Mouse (Mus musculus) spleen, adult 18-20 months (tissue): ENCODE results near the gene Pnldc1.

Experiments used
- DNase-seq, 2 experiments: peaks; one replicate each; pipeline ENCODE4 v3.0.0; 2022; ENCODE audit warnings: mixed read lengths in 2 of 2

Pnldc1 gene

DNA sequence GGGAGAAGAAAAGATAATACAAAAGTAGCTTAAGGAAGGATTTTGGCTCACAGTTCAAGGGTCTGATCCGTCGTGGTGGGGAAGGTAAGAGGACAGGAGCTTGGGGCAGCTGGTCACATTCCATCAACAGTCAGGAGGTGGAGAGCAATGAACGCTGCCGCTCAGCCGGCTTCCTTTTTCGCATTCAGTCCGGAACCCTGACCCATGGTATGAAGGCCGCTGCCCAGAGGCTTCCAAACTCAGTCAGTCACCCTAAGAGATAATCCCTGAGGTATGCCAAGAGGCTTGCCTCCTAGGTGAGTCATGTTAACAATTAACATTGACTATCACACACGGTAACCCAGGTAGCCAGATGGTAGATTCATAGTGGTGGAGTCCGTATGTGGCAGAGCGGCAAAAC lies 55.6 kb downstream of the Pnldc1 start:
- DNase-seq = no peak

DNA sequence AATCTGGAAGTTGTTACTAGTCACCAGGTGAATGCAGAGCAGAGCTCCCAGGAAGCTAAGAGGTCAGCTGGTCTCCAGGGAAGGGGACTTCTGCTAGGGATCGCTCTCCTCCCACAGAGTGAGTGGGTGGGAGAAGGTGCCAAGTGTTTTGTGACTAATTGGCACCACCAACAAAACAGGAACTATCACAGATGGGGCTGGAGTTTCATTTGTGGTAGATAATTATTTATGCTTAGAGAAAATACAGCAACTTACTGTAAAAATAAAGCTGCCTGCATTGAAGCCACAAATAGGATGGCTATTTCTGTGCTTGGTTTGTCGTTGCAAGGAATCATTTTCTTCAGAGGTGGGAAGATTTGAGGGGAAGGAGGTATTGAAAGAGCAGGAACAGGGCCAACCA lies 56.2 kb downstream of the Pnldc1 start:
- no peak for DNase-seq

DNA sequence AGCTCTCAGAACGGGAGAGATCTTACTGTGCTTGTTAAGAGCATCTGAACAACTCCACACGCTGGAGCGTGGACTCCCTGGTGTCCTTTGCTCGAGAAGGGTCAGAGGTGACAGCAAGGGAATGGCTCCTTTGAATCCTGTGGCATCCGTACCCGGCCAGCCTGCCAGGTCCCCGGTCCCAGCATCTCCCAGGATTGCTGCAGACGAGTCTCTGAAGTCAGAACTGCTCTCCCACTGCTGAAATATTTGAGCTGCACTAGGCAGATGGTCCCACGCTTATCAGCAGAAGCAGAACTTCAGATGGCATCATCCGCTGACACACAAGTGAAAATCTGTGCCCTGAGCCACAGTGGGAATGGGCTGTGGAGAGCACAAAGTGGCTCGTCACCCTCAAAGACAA lies 58.3 kb downstream of the Pnldc1 start:
- DNase-seq = no peak

DNA sequence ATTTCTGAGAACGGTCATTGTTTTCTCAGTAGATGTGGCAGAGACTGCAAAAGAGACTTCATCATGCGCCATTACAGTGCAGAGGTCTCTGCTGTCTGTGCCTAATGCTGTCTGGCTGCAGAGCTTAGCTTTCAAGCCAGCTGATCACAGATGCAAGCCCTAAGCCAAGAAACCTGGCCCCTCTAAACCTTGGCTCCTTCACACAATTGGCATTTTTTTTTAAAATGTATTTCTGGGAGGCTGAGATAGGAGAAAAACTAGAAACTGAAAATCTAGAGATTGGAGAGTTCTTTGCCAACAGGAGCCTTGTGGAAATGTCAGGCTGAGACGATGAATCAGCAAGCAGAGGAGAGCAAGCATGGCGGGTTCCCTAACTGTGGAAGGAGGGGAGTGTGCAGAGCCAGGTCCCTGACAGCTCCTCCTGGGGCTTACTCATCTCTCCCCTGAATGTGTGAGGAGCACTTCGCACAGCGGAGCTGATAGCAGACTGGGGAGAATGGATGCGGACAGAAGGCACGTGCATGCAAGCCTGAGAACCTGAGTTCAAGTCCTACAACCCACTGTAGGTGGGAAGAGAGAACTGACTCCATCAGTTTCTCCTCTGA lies 60.1 kb downstream of the Pnldc1 start:
- no peak for DNase-seq

DNA sequence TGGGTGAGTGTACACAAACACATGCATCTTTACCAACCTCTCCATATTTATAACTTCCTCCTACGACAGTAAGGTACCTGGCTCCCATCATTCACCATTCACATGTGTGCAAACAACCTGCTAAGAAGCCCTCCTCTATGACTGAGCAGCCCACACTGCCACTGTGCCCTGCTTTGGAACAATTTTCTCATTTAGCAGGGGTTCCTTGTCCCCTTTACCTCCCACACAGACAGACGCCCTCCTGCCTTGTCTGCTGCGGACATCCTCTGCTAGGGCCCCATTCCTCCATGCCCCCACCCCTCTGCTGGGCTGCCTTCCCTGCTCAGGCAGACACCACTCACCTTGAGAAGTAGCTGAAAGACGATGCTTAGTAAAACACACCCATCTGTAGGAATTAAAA lies 62.3 kb downstream of the Pnldc1 start:
- DNase-seq = no peak

DNA sequence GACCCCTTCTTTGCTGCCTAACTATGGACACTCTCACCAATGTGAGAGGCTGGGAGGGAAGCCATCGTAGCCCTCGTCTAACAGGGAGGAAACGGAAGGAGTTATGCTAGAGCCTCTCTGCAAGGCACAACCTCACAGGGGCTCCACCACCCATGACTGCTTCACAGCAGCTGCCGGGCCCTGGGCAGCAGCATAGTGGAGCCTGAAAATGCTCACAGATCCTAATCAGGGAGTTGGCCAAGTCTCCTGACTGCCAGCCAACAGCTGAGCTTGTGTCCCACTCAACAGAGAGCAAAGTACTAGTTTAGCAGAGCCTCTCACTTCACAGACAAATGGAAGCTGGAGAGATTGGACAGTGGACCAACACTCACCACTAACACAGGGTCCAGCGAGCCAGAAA lies 63.6 kb downstream of the Pnldc1 start:
- DNase-seq = no peak

DNA sequence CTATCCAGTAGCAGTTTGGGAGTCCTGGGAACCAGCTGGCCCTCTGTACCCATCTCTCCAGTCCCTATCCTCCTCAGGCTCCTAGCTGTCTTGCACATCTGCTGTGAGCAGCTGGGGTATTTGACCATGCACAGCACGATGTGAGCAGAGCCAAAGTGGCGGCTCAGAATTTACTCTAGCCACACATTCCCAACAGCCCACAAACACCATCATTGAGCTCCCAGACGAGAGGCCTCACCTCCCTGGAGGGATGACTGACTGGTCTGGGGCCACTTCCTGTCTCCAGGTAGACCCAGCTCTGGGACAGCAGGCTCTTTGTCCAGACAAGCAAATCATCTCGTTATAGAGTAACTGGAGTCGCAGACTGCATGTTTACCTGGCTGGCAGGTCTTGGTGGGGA lies 64.2 kb downstream of the Pnldc1 start:
- DNase-seq = no peak

DNA sequence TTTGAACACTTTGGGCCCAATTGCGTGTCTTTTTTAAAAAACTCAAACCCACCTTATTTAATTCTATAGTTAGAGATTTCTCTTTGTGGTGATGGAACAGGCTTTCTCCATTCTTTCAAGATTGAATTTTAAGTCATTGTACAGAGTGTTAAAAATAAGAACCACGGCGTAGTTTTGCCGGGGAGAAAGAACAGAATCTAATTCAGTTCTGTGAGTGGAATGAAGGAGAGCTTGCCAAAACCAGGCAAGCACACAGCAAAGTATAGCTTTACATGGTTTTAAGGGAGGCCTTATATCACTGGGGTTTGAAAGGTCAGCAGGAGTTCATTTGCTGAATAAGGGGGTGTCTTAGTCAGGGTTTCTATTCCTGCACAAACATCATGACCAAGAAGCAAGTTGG lies 65.5 kb downstream of the Pnldc1 start:
- DNase-seq = no peak

DNA sequence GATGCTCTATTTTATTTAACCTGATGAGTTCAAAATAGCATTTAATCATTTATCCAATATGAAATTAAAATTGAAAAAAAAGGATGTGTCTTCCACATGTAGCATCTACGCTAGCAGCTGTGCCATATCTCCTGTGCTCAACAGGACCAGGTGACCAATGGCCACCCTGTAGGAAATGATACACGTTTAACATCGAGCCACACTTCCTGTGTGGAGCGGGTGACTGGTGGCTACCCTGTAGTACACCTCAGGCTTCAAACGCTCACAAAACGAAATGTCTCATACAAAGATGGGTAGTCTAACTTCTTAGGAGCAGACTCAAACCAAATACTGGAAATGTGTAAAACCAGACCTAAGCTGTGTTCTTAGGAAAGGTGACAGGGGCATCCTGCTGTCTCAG lies 66.2 kb downstream of the Pnldc1 start:
- DNase-seq = no peak

DNA sequence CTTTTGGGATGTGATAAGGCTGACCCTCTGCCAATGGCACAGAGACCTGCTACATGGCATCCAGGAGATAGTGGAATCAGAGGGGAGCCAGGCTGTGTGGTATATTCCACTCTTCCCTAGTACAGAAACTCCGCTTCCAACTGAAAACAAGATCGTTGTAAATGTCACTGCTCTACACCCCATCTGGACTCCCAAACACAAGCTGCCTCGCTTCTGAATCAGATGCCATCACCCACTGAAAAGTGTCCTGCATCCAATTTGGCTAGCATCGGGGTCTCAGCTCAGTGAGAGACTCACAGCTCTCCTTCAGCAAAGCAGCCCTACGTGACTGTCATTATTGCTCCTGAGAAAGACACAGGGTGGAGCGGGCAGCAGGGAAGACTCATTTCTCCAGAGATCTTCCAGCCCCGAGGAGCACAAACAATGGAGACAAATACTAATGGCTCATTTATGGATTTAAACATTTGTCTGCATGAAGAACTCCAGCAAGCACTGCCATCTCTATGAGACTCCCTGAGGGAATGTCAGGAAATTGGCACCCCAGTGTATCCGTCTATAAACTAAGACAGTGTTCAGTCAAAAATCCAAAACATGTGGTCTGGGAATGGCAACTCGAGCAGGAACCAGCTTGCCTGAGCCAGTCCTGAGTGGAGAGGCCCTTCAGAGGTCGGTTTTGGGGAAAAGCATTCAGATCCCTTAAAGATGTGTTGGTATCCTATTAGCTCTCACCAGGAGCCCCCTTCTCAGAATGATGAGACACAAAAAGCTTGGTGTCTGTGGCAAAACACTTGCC lies 70.4 kb downstream of the Pnldc1 start:
- no peak for DNase-seq
